Mouse (Mus musculus): ENCODE results near the gene Hbb-bt. TPM values are rescaled to one million over a fixed set of nuclear protein-coding genes. Genes with fewer than 3 reads are reported as not detected.
"Not testable (repeated sequence)": the region's sequence is repeated elsewhere in the genome, so short reads cannot be mapped to it uniquely, and the experiment has no call there.

The Hbb-bt gene
- 1,311 and 2,074 TPM in 2 replicates for polyA plus RNA-seq (2015; fragmentation: Nextera tagmentation; extraction: Ambion mirVana)

DNA sequence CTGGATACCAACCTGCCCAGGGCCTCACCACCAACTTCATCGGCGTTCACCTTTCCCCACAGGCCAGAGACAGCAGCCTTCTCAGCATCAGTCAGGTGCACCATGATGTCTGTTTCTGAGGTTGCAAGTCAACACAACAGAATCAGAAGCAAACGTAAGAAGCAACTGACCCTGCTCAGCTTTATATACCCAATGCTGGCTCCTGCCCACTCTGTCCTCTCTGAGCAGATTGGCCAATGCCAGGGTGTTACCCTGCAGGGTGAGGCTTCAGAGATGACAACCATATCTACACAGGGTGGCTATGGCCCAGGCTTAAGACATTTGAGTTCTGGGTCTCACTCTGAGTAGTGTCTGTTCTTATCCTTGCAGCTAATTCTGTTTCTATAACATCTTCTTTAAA is at the start of gene Hbb-bt:
Gene Hbb-bt (minus strand): TSS at position 231 of the 400 bp plus-strand sequence.
- H3K4me2 ChIP-seq: no peak within 1 kb of the TSS
- 90% methylated on average over 3 of the region's 3 CpGs for WGBS
- H3K9ac ChIP-seq: no peak within 1 kb of the TSS
- no peaks in the 10 kb centered on the region for H3K36me3 ChIP-seq
- H3K27ac ChIP-seq: no peak within 1 kb of the TSS
- no peaks in the 10 kb centered on the region for H3K4me1 ChIP-seq
- no peaks in the 10 kb centered on the region for H3K27me3 ChIP-seq
- H3K9me3 ChIP-seq: no peaks in the 10 kb centered on the region
- H3K4me3 ChIP-seq: no peak within 1 kb of the TSS
- ATAC-seq (ENCODE audit: insufficient number of reproducible peaks, insufficient read depth, low FRiP score, low TSS enrichment, low read depth): no peak

DNA sequence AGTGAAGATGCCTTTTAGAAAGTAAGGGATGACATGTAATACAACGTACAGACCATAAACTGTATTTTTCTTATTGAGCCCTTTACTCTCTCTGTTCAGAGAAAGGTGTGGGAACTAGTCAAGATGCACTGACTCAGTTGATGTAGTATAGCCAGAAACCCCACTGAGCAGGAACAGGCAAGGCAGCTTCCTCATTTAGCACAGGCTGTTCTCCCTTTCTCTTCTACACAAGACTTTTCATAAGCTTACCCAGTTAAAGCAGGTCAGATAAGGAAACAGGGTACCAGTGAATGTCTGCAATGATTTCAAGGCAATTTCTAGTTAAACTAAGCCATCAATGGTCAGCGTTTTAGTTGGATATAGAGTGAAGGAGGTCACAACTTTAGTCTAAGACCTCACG is 47.7 kb upstream of the Hbb-bt start:
- no peaks in the 10 kb centered on the region for H3K4me1 ChIP-seq
- WGBS: 82% methylated on average over 3 of the region's 3 CpGs
- no peaks in the 10 kb centered on the region for H3K27me3 ChIP-seq
- H3K27ac ChIP-seq: no peak overlapping the region
- no peaks in the 10 kb centered on the region for H3K36me3 ChIP-seq
- no peak overlapping the region for H3K4me3 ChIP-seq
- ATAC-seq (ENCODE audit: insufficient number of reproducible peaks, insufficient read depth, low FRiP score, low TSS enrichment, low read depth): no peak
- H3K9ac ChIP-seq: no peak overlapping the region
- H3K4me2 ChIP-seq: no peak overlapping the region
- H3K9me3 ChIP-seq: no peaks in the 10 kb centered on the region

DNA sequence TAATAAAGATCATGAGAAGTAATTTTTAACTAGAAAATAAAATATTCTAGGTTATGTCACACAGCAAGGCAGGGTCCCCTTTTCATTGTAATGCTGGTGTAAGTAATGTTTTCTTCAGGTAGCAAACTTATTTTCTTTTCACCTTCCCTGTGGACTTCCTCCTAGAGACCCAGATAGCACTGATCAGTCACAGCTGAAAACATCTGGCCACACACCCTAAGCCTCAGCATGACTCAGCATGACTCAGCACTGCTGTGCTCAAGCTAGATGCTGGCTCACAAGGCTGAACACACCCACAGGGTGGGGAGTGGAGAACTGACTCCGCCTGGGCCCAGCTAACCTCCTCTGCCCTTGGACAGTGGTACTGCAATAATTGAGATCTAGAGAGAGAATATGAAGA is 47.1 kb upstream of the Hbb-bt start:
- WGBS: 52% methylated on average over 1 of the region's 1 CpGs
- Histone ChIP-seq H3K4me1 (no peaks in the 10 kb centered on the region), H3K9ac (no peak overlapping the region), H3K36me3 (no peaks in the 10 kb centered on the region), H3K9me3 (no peaks in the 10 kb centered on the region), H3K4me3 (no peak overlapping the region), H3K27me3 (no peaks in the 10 kb centered on the region), H3K4me2 (no peak overlapping the region), H3K27ac (no peak overlapping the region)
- no peak for ATAC-seq (ENCODE audit: insufficient number of reproducible peaks, insufficient read depth, low FRiP score, low TSS enrichment, low read depth)

DNA sequence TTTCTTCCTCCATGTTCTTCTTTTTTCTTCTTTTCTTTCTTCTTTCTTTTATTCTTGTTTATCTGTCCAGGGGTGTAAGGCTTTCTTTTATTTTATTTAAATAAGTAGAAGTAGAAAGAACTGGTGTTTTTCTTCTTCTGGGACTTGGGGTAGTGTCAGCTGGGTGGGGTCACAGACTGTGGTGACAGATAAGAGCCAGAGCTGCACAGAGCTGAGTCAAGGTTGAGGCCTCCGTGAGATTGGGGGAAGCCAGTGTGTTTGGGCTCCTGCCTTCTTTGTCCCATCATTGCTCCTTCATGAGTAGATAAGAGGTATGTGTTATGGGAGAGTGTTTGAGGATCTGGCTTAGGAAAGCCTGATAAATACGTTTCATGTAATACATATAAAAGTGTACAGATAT is 45.3 kb upstream of the Hbb-bt start:
- no peak for ATAC-seq (ENCODE audit: insufficient number of reproducible peaks, insufficient read depth, low FRiP score, low TSS enrichment, low read depth)
- no peaks in the 10 kb centered on the region for H3K36me3 ChIP-seq

DNA sequence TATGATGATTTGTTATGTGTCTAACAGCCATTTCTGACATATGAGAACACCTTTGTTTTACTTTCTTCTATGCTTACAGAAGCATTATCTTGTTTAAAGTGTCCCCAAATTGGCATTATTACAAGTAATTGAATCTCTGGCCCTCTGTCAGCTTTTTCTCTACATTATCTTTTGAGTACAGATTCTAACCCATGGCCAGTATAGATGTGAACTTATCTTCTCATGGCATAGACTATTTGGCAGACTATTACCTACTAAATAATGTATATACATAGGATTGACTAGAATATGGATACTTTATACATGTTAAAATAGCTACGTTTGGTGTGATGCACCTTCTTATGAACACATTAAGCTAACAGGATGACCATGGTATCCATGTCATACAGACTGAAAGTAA is 40.9 kb upstream of the Hbb-bt start:
- Histone ChIP-seq H3K4me3 (no peak overlapping the region), H3K36me3 (no peaks in the 10 kb centered on the region), H3K9me3 (no peaks in the 10 kb centered on the region), H3K4me1 (no peaks in the 10 kb centered on the region), H3K27ac (no peak overlapping the region), H3K4me2 (no peak overlapping the region), H3K27me3 (no peaks in the 10 kb centered on the region), H3K9ac (no peak overlapping the region)
- WGBS: 58% methylated on average over 1 of the region's 1 CpGs
- no peak for ATAC-seq (ENCODE audit: insufficient number of reproducible peaks, insufficient read depth, low FRiP score, low TSS enrichment, low read depth)

More for the DNA sequence above, 45.3 kb upstream of the Hbb-bt start:
- no peak overlapping the region for H3K9ac ChIP-seq
- no peaks in the 10 kb centered on the region for H3K9me3 ChIP-seq
- H3K4me3 ChIP-seq: no peak overlapping the region
- no peaks in the 10 kb centered on the region for H3K4me1 ChIP-seq
- 69% methylated on average over 2 of the region's 2 CpGs for WGBS
- H3K4me2 ChIP-seq: no peak overlapping the region
- no peak overlapping the region for H3K27ac ChIP-seq
- H3K27me3 ChIP-seq: no peaks in the 10 kb centered on the region

DNA sequence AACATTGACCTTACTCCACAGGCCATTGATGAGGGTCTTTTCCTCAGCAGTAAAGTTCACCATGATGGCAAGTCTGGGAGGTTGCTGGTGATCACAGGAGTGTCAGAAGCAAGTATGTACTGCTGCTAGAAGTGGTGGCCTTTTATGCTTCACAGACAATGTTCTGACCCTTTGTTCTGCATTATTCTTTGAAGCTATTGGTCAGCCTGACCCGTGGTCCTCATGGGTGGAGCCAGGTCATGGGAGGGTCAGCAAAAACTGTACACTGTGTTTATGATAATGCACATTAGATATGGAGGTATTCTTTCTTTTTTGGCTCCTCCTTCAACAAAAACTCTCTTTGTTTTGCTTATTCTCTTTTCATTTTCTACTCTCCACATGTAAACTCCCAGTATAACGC is 39.3 kb upstream of the Hbb-bt start, which contains the start of gene Hbb-y:
Gene Hbb-y (minus strand): TSS at position 127 of the 400 bp plus-strand sequence.
- no peaks in the 10 kb centered on the region for H3K36me3 ChIP-seq
- ATAC-seq (ENCODE audit: insufficient number of reproducible peaks, insufficient read depth, low FRiP score, low TSS enrichment, low read depth): no peak
- 71% methylated on average over 2 of the region's 2 CpGs for WGBS
- H3K27ac ChIP-seq: no peak within 1 kb of the TSS
- no peak within 1 kb of the TSS for H3K4me3 ChIP-seq
- no peaks in the 10 kb centered on the region for H3K27me3 ChIP-seq
- no peak within 1 kb of the TSS for H3K9ac ChIP-seq
- H3K4me1 ChIP-seq: no peaks in the 10 kb centered on the region
- no peak within 1 kb of the TSS for H3K4me2 ChIP-seq
- H3K9me3 ChIP-seq: no peaks in the 10 kb centered on the region

DNA sequence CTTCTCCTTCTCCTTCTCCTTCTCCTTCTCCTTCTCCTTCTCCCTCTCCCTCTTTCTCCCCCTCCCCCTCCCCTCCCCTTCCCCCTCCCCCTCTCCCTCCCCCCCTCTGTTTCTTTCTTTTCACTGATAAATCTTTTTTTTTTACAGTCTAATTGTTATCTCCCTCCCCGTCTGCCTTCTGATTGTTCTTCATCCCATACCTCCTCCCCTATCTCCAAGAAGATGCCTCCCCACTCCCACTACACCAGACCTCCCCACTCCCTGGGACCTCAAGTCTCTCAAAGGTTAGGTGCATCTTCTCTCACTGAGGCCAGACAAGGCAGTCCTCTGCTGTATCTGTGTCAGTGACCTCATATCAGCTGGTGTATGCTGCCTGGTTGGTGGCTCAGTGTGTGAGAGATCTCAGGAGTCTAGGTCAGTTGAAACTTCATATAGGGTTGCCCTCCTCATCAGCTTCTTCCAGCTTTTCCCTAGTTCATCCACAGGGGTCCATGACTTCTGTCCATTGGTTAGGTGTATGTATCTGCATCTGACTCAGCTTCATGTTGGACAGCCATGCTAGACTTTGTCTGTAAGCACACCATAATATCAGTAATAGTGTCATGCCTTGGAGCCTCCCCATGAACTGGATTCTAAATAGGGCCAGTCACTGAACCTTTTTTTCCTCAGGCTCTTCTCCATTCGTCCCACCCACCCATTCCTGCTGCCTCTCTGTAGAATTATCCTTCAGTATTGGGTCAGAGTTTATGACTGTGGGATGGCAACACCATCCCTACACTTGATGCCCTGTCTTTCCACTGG is 30.9 kb upstream of the Hbb-bt start:
- Histone ChIP-seq H3K36me3 (no peaks in the 10 kb centered on the region), H3K4me2 (no peak overlapping the region), H3K4me1 (no peaks in the 10 kb centered on the region), H3K27me3 (no peaks in the 10 kb centered on the region), H3K9ac (no peak overlapping the region), H3K4me3 (no peak overlapping the region), H3K9me3 (no peaks in the 10 kb centered on the region), H3K27ac (no peak overlapping the region)
- 62% methylated on average over 2 of the region's 2 CpGs for WGBS
- no peak for ATAC-seq (ENCODE audit: insufficient number of reproducible peaks, insufficient read depth, low FRiP score, low TSS enrichment, low read depth)

DNA sequence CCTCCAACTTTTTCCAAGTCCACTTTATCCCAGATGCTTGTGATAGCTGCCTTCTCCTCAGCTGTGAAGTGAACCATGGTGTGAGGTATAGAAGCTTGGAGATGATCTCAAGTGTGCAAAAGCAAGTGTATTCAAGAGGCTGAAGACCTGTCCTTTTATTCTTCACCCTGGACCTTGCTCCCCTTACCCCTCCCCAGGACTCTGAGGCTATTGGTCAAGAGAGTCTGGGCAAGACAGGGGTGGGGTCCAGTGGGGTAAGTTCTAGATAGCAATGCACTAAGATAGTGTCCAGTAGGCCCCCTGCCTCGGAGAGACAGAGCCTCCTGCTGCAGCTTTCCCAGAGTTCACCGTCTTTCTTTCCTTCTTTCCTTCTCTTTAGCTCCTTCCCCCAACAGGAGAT is 29.2 kb upstream of the Hbb-bt start, which contains the start of gene Hbb-bh1:
Gene Hbb-bh1 (minus strand): TSS at position 131 of the 400 bp plus-strand sequence.
- H3K9ac ChIP-seq: no peak within 1 kb of the TSS
- H3K4me2 ChIP-seq: no peak within 1 kb of the TSS
- WGBS: 84% methylated on average over 2 of the region's 2 CpGs
- H3K4me3 ChIP-seq: no peak within 1 kb of the TSS
- H3K36me3 ChIP-seq: no peaks in the 10 kb centered on the region
- H3K27me3 ChIP-seq: no peaks in the 10 kb centered on the region
- H3K4me1 ChIP-seq: no peaks in the 10 kb centered on the region
- H3K27ac ChIP-seq: no peak within 1 kb of the TSS
- ATAC-seq (ENCODE audit: insufficient number of reproducible peaks, insufficient read depth, low FRiP score, low TSS enrichment, low read depth): no peak
- no peaks in the 10 kb centered on the region for H3K9me3 ChIP-seq

DNA sequence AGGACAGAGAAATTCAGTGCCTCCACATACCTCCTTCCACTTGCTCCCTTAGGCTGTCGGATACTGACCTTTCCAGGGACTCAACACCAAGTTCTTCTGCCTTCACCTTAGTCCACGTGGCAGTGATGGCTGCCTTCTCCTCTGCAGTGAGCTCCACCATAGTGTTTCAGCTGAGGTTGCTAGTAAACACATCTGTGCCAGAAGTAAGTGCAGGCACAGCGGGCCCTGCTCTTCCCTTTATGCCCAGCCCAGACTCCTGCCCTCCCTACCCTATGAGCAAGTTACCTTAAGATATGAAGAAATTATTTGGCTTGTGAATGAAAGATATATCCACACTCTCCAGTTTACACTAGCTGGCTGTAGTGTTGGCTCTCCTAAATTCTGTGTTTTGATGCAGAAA is 26.5 kb upstream of the Hbb-bt start, which contains the start of gene Hbb-bh2:
Gene Hbb-bh2 (minus strand): TSS at position 253 of the 400 bp plus-strand sequence.
- no peak within 1 kb of the TSS for H3K9ac ChIP-seq
- WGBS: 67% methylated on average over 3 of the region's 3 CpGs
- no peak within 1 kb of the TSS for H3K4me2 ChIP-seq
- H3K4me1 ChIP-seq: no peaks in the 10 kb centered on the region
- no peak within 1 kb of the TSS for H3K4me3 ChIP-seq
- no peaks in the 10 kb centered on the region for H3K9me3 ChIP-seq
- no peaks in the 10 kb centered on the region for H3K36me3 ChIP-seq
- H3K27ac ChIP-seq: no peak within 1 kb of the TSS
- ATAC-seq (ENCODE audit: insufficient number of reproducible peaks, insufficient read depth, low FRiP score, low TSS enrichment, low read depth): no peak
- H3K27me3 ChIP-seq: no peaks in the 10 kb centered on the region

DNA sequence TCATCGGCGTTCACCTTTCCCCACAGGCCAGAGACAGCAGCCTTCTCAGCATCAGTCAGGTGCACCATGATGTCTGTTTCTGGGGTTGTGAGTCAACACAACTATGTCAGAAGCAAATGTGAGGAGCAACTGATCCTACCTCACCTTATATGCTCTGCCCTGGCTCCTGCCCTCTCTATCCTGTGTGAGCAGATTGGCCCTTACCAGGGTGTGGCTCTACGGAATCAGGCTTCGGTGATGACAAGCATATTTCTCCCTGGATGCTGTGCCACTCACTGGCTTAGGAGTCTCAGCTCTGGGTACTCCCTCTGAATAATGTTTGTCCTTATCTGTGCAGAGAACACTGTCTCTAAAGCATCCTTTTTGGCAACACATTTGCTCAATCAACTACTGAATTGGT is 14.0 kb upstream of the Hbb-bt start, which contains the start of gene Hbb-bs:
Gene Hbb-bs (minus strand): TSS at position 289 of the 400 bp plus-strand sequence.
- Histone ChIP-seq H3K4me3 (no peak within 1 kb of the TSS), H3K9me3 (no peaks in the 10 kb centered on the region), H3K36me3 (no peaks in the 10 kb centered on the region), H3K27ac (no peak within 1 kb of the TSS), H3K9ac (no peak within 1 kb of the TSS), H3K4me1 (no peaks in the 10 kb centered on the region), H3K4me2 (no peak within 1 kb of the TSS), H3K27me3 (no peaks in the 10 kb centered on the region)
- ATAC-seq (ENCODE audit: insufficient number of reproducible peaks, insufficient read depth, low FRiP score, low TSS enrichment, low read depth): no peak
- 94% methylated on average over 4 of the region's 4 CpGs for WGBS

DNA sequence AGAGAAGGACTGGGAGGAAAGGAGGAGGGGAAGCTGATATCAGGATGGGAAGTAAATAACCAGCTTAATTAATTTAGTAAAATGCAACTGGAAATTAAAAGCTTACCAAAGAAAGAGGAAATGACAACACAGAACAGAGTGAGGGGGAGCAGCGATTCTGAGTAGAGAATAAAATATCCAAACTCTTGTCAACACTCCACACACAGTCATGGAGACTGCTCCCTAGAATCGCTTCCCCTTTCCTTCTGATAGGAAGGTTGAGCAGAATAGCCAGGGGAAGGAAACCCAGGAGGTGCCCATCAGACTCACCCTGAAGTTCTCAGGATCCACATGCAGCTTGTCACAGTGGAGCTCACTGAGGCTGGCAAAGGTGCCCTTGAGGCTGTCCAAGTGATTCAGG is 13.3 kb upstream of the Hbb-bt start:
- not testable (repeated sequence) for H3K4me3 ChIP-seq; H3K9me3 ChIP-seq; H3K36me3 ChIP-seq; H3K27me3 ChIP-seq; H3K4me1 ChIP-seq; ATAC-seq (ENCODE audit: insufficient number of reproducible peaks, insufficient read depth, low FRiP score, low TSS enrichment, low read depth); H3K27ac ChIP-seq; H3K4me2 ChIP-seq; H3K9ac ChIP-seq
- WGBS: no CpG with 5 or more reads among the region's 2 CpGs

DNA sequence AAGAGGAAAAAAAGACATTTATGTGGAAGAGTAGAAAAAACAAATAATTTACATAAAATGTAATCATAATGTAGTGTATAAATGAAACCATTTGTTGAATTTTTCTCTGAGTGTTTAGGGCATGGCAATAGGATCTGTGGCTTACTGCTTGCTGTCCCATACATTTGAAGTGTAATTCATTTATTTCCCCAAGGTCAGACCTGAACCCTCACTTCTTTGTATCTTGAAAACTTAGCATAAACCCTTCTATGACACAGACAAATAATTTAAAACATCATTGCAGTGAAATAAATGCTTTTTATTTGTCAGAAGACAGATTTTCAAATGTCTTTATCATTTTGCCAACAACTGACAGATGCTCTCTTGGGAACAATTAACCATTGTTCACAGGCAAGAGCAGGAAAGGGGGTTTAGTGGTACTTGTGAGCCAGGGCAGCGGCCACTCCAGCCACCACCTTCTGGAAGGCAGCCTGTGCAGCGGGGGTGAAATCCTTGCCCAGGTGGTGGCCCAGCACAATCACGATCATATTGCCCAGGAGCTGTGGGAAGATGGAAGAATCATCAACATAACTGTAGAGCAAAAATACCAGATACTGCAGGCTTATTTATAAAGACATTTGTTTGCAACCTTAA is 12.6 kb upstream of the Hbb-bt start:
- Histone ChIP-seq H3K27me3 (no peaks in the 10 kb centered on the region), H3K36me3 (no peaks in the 10 kb centered on the region), H3K4me1 (no peaks in the 10 kb centered on the region), H3K9me3 (no peaks in the 10 kb centered on the region), H3K4me3 (no peak overlapping the region), H3K9ac (no peak overlapping the region), H3K4me2 (no peak overlapping the region), H3K27ac (no peak overlapping the region)
- 48% methylated on average over 3 of the region's 3 CpGs for WGBS
- ATAC-seq (ENCODE audit: insufficient number of reproducible peaks, insufficient read depth, low FRiP score, low TSS enrichment, low read depth): no peak
